Mouse (Mus musculus) thymus, postnatal 4 days (tissue): ENCODE measurements around the gene Klhdc7b.

Experiments used
- DNase-seq: peaks from one replicate; pipeline ENCODE4 v3.0.0; 2021

Klhdc7b gene

DNA sequence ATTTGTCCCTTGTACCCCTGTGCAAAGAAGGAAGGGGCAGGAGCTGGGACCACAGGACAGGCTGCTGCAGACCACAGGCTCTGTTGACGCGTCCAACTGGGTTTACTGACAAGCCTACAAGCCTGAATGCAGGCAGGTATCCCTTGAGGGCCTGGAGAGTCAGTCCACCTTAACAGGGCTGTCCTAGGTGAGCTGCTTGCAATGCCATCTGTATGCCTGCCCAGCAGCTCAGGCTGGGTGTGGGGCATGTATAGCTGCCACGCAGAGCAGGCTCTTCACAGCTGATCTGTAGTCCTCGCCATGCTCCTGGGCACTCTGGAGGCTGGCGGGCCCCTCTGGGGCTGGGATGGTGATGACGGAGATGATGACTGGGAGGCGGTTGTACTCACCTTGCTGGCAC is at the start of gene Klhdc7b:
Gene Klhdc7b, plus strand, starts transcription at position 301 of the 400 bp plus-strand sequence.
- DNase-seq: no peak

DNA sequence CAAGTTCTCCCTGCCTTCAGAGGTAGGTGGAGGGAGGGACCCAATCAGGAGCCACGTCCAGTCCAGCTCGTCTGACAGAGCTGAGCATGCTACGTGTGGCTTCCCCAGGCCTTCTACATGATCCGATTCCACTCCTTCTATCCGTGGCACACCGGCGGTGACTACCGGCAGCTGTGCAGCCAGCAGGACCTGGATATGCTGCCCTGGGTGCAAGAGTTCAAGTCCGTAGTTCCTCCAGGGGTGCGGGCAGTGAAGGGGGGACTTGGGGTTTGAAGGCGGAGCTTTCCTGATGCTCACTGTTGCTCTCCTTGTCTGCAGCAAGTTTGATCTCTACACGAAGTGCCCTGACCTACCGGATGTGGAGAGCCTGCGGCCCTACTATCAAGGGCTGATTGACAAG is 48.3 kb upstream of the Klhdc7b start:
- DNase-seq: no peak

DNA sequence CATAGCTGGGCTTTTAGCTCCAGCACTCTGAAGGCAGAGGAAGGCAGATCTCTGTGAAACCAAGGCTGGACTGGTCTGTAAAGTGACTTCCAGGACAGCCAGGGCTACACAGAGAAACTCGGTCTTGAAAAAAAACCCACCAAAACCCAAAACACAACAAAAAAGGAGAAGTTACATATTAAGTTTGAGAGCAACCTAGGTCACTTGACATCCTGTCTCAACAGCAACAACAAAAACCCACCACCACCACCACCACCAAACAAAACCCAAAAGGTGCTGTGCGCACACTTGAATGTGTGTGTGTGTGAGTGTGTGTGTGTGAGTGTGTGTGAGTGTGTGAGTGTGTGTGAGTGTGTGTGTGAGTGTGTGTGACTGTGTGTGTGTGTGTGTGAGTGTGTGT is 45.0 kb upstream of the Klhdc7b start:
- no peak for DNase-seq

DNA sequence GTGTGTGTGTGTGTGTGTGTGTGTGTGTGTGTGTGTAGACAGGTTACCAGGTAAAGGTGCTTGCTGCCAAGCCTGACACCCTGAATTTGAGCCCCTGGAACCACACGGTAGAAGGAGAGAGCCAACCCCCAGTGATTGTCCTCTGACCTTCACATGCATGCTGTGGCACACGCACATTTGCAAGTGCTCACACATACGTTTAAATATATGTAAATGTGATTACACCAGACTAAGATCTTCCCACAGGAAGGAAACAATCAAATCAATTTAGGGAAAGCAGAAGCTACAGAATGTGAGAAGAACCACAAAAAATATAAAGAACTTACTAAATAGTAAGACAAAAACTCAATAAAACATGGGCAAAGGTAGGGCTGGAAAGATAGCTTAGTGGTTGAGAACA is 44.6 kb upstream of the Klhdc7b start:
- no peak for DNase-seq

DNA sequence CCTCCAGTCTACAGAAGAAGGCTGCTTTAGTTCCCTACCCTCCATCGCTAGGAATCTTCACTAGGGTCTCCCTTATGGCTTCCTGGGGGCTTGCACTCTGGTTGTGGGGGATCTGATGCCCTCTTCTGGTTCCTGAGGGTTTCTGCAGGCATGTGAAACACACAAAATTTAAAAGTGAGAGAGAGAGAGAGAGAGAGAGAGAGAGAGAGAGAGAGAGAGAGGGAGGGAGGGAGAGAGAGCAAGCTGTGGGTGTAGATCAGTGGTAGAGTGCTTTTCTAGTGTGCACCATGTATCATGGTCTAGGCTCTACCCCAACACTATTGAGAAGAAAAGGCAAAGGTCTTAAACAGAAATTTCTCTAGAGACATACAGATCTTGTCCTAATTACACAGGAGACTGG is 43.0 kb upstream of the Klhdc7b start:
- DNase-seq: no peak

DNA sequence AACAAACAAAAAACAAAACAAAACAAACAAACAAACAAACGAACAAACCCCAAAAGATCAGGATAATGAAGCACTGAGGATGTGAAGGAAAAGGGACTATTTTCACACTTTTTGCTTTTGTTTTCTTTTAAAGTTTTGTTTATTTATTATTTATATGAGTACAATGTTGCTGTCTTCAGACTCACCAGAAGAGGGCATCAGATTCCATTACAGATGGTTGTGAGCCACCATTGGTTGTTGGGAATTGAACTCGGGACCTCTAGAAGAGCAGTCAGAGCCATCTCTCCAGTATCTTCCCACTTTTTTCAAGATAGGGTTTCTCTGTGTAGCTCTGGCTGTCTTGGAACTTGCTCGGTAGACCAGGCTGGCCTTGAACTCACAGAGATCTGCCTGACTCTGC is 41.4 kb upstream of the Klhdc7b start:
- no peak for DNase-seq

DNA sequence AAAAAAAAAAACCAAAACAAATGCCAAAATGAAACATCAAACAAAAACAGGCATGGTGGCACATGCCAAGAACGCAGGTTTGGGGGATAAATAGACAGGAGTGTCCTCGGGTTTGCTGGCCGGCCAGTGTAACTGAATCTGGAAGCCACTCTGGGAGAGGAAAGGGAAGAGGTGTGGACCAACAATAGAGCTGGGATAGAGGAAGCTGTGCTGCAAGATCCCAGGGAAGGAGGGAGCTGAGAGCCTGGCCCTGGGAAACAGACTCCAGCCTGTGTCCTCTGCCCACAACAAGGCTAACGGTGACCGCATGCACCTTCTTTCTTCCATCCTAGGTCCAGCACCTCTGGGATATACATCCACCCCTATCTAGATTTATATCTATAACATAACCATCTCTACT is 34.3 kb upstream of the Klhdc7b start:
- DNase-seq: no peak

DNA sequence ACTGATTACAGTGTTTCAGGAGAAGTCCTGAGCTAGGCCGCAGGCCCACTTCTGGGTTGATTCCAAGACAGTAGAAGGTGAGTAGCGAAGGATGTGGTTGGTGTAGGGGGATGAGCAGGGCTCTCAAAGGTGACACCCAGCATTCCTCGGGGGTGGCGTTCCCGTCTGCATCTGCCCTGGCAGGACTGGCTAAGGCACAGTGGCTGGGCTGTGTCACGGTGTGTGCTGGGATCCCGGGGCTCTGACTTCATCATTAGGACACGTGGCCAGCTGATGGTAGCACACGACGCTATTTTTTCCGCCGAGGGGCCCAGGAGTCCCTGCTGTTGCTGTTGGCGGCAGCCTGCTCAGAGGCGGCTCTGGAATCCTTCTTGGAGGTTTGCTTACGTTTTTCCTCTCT is 33.4 kb upstream of the Klhdc7b start:
- DNase-seq: no peak

DNA sequence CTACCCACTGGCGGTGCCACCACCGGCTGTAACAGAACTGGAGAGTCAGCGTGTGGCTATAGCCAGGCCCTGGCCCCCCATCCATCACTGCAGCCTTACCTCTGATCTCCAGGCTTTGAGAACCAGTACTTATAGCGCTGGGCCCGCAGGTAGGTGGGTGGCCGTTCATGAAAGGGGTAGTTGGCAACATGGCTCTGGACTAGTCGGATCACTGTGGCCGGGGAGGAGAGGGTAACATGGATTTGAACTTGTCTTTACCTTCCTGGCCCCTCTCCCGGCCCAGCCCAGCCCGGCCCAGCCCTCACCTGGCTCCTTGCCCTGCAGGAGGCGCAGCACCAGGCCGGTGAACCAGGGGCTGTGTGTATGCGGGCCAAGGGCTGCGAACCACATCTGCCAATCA is 32.7 kb upstream of the Klhdc7b start:
- DNase-seq: no peak

DNA sequence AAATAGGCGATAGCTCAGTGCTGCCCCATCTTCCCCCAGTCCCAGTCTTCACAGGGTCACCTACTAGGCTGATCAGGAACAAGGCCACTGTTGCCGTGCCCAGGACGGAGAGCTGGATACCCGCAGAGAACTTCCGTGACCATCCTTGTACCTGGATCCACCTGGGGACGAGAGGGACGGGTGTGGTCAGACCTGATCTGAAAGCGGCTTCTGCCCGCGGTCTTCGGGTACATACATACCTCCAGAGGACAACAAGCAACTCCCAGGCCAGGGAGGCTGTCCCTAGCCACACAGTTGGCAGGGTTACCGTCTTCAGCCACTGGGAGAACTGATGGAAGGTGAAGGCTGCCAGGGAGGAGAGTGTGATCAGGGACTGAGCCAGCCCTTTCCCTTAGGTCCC is 31.9 kb upstream of the Klhdc7b start:
- no peak for DNase-seq

DNA sequence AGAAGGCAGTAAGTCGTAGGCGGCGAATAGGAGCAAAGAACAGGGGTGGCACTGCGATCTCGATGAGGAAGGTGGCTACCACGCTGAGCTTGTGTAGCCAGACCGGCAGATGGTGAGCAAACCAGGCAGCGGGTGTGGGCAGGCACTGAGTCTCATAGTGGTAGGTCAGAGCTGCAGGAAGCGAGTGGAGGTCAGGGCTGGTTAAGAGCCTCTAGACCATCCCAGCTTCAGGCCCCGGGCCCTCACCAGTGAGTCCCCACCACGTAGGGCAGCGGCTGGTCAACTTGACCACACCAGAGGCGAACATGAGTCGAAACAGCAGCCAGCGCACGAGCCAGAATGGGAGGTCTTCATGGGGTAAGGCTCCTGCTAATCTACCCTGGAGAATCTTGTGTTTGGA is 30.9 kb upstream of the Klhdc7b start:
- no peak for DNase-seq

DNA sequence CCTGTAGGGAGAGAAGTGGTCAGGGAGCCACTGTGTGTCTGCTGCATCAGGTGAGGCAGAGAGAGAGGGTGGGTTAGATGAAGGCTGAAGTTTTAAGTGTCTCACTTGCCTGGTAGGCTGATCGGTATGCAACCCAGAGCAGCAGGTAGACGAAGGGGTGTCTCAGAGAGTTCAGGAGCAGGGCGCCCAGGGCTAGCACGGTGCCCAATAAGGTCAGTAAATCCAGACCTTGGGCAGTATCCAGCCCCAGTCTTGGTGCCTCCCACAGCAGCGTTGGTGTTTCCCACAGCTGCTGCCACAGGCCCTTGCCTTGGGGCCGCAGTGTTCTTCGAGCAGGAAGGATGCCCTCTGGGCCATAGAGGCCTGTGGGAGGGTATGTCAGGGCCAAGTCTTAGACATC is 30.3 kb upstream of the Klhdc7b start:
- DNase-seq: peak; percentile 35

DNA sequence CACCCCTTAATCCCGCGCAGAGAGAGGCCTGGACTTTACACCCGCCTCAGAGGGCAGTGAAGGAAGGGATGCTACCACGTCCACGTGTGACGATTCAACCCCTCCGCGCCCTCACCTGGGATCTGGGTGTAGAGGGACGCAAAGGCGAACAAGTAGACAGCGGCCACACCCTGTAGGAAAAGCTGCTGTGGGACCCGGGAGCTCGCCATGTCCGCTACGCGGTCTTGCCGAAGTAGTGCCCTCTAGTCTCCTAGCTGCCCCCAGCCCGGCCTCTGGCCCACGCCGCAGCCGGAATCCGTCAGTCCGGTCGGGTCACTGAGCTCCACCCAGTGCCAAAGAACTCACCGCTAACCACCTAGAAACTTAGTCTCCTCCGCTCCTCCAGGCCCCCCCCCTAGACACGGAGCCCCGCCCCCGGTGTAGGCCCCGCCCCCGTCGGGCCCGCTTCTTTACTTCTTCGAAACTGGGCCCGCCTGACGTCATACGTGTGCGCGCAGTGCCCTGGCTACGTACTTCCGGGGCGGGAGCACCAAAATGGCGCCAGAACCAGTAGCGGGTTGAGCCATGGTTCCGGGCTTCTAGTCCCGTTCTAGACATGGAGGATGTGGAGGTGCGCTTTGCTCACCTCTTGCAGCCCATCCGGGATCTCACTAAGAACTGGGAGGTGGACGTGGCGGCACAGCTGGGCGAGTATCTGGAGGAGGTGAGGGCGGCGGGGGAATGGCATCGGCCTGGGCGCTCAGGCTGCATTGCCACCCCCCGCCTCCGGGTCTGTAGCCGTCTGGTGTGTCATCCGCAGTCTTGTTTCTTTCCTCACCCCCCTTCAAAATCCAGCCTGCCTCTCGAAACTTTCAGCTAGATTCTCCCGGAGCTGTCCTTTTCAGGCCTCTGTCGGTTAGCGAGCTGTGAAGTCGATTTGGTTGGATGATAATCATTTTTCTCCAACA is 29.2 kb upstream of the Klhdc7b start, which contains the start of the genes Lmf2 and Ncaph2:
Gene Lmf2, minus strand, starts transcription at position 419 of the 947 bp plus-strand sequence.
Gene Ncaph2, plus strand, starts transcription at position 479 of the 947 bp plus-strand sequence.
- peak; percentile 98 for DNase-seq

DNA sequence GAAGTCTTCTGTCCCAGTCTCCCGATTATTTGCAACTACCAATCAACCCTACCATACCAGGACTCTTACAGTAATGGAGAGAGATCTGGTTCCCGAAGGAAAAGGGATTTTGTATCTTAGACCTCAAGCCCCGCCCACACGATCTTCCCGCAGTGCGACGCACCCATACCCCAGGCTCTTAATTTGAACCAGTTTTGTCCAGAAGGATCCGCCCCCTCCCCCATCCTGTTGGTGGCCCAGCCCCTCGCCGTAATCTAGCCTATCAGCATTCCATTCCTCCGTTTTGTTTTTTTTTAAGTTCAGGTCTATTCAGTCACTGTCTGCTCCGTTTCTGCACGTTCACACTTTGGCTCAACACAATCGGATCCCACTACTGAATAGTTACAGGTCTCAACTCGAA is 28.3 kb upstream of the Klhdc7b start:
- DNase-seq: peak; percentile 87

DNA sequence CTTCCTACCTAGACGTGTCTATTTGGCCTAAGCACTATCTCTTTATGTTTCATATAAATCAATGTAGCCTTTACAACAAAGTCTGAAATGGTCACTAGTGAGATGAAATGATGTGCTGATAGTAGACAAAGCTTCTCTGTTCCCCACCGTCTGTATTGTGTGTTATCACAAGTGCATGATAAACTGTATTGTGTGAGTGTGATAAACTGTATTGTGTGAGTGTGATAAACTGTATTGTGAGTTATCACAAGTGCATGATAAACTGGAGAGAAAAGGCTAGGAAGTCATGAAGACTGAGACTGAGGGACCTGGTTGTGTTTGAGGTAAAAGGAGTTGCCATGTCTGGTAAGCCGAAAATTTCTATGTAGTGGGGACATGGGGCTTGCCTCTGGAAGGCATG is 25.9 kb upstream of the Klhdc7b start:
- no peak for DNase-seq

DNA sequence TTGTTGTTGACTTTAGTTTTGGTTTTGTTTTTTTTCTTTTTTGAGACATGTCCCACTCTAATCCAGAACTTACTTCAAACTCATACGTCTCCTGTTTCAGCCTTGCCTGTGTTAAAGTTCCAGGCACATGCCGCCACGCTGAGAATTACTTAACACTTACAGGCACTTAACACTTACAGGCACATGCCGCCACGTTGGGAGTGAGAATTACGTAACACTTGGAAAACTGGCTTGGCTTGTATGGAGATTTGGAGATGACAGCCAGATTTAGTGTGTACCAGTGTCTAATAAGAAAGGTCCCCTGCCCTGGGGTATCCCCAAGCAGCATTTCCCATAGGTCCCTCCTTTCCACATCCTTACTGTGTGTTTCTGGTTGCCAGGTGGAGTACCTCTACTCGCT is 21.7 kb upstream of the Klhdc7b start:
- DNase-seq: no peak

DNA sequence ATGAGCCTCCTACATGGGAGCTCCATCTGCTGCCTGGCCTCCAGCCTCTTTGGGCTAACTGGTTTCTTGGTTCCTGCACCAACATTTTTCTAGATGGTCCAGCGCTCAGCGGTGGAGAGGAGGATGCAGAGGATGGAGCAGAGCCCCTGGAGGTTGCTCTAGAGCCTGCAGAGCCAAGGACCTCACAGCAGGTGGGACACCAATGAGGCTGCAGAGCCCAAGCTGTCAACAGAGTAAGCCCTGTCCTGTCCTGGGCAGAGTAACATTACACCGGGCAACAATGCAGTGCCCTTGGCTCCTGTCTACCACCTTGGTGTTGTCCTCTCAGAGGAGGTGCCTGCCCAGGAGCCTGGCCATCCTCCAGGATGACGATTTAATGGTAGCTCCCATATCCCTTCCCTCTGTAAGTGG is 19.6 kb upstream of the Klhdc7b start:
- no peak for DNase-seq

DNA sequence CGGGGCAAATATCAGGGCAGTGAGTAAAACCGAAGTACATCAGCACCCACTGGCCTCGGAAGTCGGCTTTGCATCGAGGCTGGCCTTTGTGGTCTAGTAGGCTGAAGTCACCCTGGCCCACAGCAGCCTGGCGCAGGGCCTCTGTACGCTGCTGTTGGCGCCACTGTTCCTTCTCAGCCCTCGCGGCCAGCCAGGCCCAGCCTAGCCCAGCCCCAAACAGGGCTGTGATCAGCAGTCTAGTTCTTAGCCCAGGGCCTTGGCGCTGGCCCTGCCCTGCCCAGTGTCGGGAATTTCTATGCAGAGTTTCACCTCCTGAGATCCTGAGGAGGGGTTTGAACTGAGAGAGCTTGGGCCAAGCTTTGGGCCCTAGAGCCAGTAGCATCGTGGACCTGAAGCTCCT is 12.6 kb upstream of the Klhdc7b start:
- DNase-seq: no peak

DNA sequence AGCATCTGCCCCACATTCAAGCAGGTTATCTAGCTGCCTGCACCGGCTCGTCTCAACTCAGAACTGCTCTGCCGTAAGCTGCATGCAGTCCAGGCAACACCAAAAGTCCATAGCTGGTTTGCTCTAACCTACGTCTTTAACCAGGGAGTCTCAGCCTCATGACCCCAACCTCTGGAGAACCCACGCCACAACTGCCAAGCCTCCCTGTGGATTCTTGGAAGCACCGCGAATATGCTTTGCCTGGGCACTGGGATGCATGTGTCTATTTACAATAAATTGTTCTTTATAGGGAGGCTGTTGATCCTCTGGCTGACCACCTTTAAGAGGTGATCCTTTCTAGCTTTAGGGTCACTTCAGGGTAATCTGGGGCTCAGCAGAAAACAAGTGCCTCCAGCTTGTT is 12.2 kb upstream of the Klhdc7b start:
- DNase-seq: no peak

DNA sequence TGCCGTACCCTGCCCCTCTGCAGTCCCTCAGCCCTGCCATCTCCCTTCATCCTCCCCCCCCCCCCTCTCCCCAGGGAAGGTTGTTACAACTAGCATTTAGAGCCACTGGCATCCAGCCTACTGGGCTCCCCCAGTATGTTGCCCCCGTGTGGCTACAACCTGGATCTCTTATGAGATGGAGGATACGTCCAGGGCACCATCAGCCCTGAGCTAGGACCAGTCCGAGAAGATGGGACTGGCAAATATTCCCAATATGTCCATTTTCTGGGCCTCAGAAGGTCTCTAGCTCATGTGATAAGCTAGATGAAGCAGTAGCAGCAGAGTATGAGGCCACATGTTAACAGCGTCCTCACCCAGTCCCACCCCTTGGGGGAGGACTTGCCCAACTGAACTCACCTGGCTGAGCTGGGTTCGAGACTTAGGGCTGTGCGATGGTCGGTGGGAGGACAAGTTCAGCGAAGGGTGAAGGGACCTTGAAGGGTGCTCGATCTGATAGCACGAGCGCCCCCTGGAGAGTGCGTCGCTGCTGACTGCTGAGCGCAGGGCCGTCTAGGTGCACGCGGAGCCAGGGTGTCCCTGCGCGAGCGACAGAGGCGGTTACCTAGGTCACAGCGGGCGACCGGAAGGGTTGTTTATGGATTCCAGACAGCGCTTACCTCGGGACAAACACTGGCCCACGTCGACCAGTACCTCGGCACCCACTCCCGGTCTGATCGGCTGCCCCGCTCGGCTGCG is 11.5 kb upstream of the Klhdc7b start:
- DNase-seq: peak; percentile 97

DNA sequence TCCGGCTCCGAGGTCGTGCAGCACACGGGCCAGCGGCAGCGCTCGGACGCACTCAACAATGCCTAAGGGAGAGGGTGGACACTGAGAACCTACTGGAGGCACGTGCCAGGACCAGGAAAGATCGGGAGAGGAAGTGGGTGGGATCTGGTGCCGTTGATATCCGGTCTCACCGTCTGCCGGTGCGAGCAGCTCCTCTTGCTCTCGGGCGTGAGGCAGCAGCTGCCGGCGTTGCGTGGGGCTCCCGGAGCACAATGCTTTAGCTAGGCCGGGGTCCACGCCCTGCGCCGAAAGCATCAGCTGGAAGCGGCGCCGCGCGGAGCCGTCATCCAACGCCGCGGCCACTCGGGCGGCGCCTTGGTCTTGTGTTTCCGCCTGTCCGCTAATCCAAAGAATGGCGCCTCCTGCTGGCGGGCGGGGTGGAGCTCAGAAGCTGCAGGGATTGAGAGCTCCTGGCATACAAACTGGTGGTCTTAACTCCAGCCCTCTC is 10.9 kb upstream of the Klhdc7b start, which contains the start of gene Sco2:
Gene Sco2, minus strand, starts transcription at position 85 of the 487 bp plus-strand sequence.
- peak; percentile 98 for DNase-seq

DNA sequence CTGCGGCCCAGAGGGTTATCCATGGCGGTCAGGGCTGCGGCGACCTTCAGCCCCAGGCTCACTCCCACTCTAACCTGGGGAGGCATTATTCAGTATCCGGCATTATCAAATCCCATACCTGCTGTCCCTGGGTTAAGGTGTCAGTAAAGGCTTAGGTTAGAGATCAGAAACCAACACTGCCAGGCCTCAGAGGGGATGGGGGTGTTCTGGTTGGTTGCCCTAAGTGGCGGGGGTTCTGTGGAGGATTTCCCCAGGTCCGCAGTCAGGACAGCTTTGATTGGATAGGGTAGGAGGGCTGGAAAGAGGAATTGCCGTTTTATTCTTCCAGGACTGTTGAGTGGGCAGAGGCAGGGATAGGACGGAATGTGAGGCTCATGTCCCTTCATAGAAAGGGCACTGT is 10.4 kb upstream of the Klhdc7b start:
- DNase-seq: no peak

DNA sequence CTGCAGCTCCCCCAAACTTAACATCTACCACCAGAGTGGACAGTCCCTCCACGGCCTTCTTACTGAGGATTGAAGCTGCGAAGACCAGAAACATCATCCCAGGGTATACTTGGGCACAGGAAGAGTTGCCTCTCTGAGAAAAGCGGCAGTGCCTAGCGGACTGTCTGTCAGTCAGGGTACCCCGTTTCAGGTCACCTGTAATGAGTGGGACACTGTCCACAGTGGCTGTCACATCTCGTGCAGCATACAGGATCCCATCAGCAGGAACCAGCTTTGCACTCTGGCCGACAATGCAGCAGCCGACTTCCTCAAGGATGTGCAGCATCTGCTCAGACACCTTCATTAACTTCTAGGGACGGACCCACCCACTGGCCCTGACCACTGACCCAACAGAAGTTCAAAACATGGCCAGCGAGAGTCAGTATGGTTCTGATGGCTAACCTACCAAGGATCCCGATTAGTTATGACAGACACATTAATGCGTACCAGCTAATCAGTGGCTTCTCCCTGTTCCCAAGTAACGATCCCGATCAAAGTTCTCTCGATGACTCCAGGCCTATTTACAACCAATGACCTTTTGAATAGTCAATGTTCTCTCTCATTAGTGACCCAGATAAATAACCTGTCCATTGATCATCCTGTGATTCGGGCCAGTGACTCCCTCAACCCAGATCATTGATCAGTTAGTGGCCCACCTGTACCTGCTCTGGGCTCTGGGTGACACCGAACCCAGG is 9.7 kb upstream of the Klhdc7b start:
- DNase-seq: no peak
